Comparison of ENCODE assay signal across 13 mouse cellular contexts in genomic region chr4:144872905-144873304, GRCm38 (mm10). TPM values are rescaled to one million over a fixed set of nuclear protein-coding genes. Genes with fewer than 3 reads are reported as not detected.
DNase-seq lines count a peak whose midpoint lies in the region; ATAC-seq and TF ChIP-seq lines count a peak whose summit lies in the region.
"Had no signal": no experiment of that assay in that cellular context is flagged by ENCODE, and none has a peak within 500 bp of the region (broad histone marks: within the 10 kb centered on the region; RNA-seq: fewer than 3 reads in every experiment).

No protein-coding gene starts in this region.

- H3K9ac ChIP-seq in hindbrain, postnatal 0 days (replicated peaks; ENCODE audit: low read length) = no peak overlapping the region
- no peak overlapping the region for H3K9ac ChIP-seq in midbrain, postnatal 0 days (replicated peaks; ENCODE audit: low read length, poor library complexity, severe bottlenecking)
- H3K9ac ChIP-seq in midbrain, embryonic 13.5 days (replicated peaks) = no peak overlapping the region

- no peaks in the 10 kb centered on the region for H3K4me1 ChIP-seq in hindbrain, postnatal 0 days (ENCODE audit: insufficient read depth, low read length)
- no peaks in the 10 kb centered on the region for H3K4me1 ChIP-seq in hindbrain, embryonic 10.5 days (replicated peaks)
- H3K4me1 ChIP-seq in midbrain, postnatal 0 days (ENCODE audit: insufficient read depth, low read length) = no peaks in the 10 kb centered on the region
- no peaks in the 10 kb centered on the region for H3K4me1 ChIP-seq in midbrain, embryonic 13.5 days (replicated peaks)

- H3K27me3 ChIP-seq in hindbrain, postnatal 0 days (ENCODE audit: insufficient read depth, low read length) = no peaks in the 10 kb centered on the region
- no peaks in the 10 kb centered on the region for H3K27me3 ChIP-seq in hindbrain, embryonic 10.5 days (ENCODE audit: insufficient read depth, poor library complexity, severe bottlenecking)
- no peaks in the 10 kb centered on the region for H3K27me3 ChIP-seq in midbrain, postnatal 0 days (ENCODE audit: insufficient read depth, low read length)
- H3K27me3 ChIP-seq in midbrain, embryonic 13.5 days = no peaks in the 10 kb centered on the region

- ATAC-seq in hindbrain, postnatal 0 days = no peak
- no peak for ATAC-seq in midbrain, postnatal 0 days (ENCODE audit: low FRiP score)
- ATAC-seq in midbrain, embryonic 13.5 days = no peak
- ATAC-seq: hindbrain, embryonic 16.5 days had no signal

- H3K4me2 ChIP-seq in hindbrain, postnatal 0 days (ENCODE audit: low read depth, low read length) = no peak overlapping the region
- H3K4me2 ChIP-seq in midbrain, postnatal 0 days (ENCODE audit: low read depth, low read length, poor library complexity, severe bottlenecking) = no peak overlapping the region
- H3K4me2 ChIP-seq in midbrain, embryonic 13.5 days (replicated peaks) = no peak overlapping the region

- no peak overlapping the region for H3K27ac ChIP-seq in hindbrain, postnatal 0 days
- H3K27ac ChIP-seq in hindbrain, embryonic 10.5 days = no peak overlapping the region
- H3K27ac ChIP-seq in midbrain, postnatal 0 days (ENCODE audit: low read depth, low read length) = no peak overlapping the region
- H3K27ac ChIP-seq in midbrain, embryonic 13.5 days = no peak overlapping the region

- no peak overlapping the region for H3K4me3 ChIP-seq in hindbrain, postnatal 0 days (ENCODE audit: low read length)
- H3K4me3 ChIP-seq in hindbrain, embryonic 10.5 days = no peak overlapping the region
- no peak overlapping the region for H3K4me3 ChIP-seq in midbrain, postnatal 0 days (ENCODE audit: low read depth, low read length)
- H3K4me3 ChIP-seq in midbrain, embryonic 13.5 days (replicated peaks) = no peak overlapping the region

- WGBS in hindbrain, postnatal 0 days = 39% methylated on average over 6 of the region's 6 CpGs
- WGBS in hindbrain, embryonic 10.5 days = 48% methylated on average over 6 of the region's 6 CpGs
- 37% methylated on average over 6 of the region's 6 CpGs for WGBS in midbrain, postnatal 0 days
- 42% methylated on average over 6 of the region's 6 CpGs for WGBS in midbrain, embryonic 13.5 days

- no peaks in the 10 kb centered on the region for H3K36me3 ChIP-seq in hindbrain, postnatal 0 days (ENCODE audit: insufficient read depth, low read length)
- H3K36me3 ChIP-seq in hindbrain, embryonic 10.5 days = no peaks in the 10 kb centered on the region
- H3K36me3 ChIP-seq in midbrain, postnatal 0 days (ENCODE audit: insufficient read depth, low read length) = no peaks in the 10 kb centered on the region
- H3K36me3 ChIP-seq in midbrain, embryonic 13.5 days = no peaks in the 10 kb centered on the region

- no peaks in the 10 kb centered on the region for H3K9me3 ChIP-seq in hindbrain, postnatal 0 days (ENCODE audit: low read length)
- H3K9me3 ChIP-seq in hindbrain, embryonic 10.5 days = no peaks in the 10 kb centered on the region
- no peaks in the 10 kb centered on the region for H3K9me3 ChIP-seq in midbrain, postnatal 0 days (ENCODE audit: low read length)
- H3K9me3 ChIP-seq in midbrain, embryonic 13.5 days = no peaks in the 10 kb centered on the region

- peak; percentile 56 for TF ChIP-seq CTCF in hindbrain, postnatal 0 days (IDR thresholded peaks at IDR 0.05; ENCODE audit: low read depth)
- peak; percentile 51 for TF ChIP-seq CTCF in midbrain, postnatal 0 days (IDR thresholded peaks at IDR 0.05)

- no peak for DNase-seq in hindbrain, postnatal 0 days (ENCODE audit: low spot score)
- no peak for DNase-seq in hindbrain, embryonic 10.5 days (ENCODE audit: low spot score)
- no peak for DNase-seq in midbrain, postnatal 0 days (ENCODE audit: low spot score)
- DNase-seq in embryo, embryonic 10.5 days (ENCODE audit: low spot score) = peak; percentile 39
- DNase-seq in urinary bladder, postnatal 14 days (ENCODE audit: low spot score) = no peak
- DNase-seq in frontal cortex, postnatal 10 days (ENCODE audit: low spot score in 2 of 2) = no peak
- no peak for DNase-seq in cerebellum, postnatal 36 days
- DNase-seq: adrenal gland, postnatal 14 days; cerebellum, adult 8-10 months; gastrocnemius, postnatal 25 days; layer of hippocampus, postnatal 36 days had no signal

RNA-seq across cellular contexts. Expression of gene Dhrs3, which starts 19.7 kb away (rescaled TPM):
- 35.5 and 40.1 TPM in 2 replicates for total RNA-seq in hindbrain, postnatal 0 days (2014; rRNA removed)
- 51.8 and 59.8 TPM in 2 replicates for polyA plus RNA-seq in hindbrain, postnatal 0 days (2015; fragmentation: Nextera tagmentation; extraction: Ambion mirVana)
- 11.7 and 11.8 TPM in 2 replicates for polyA plus RNA-seq in hindbrain, embryonic 10.5 days (2016; fragmentation: Nextera tagmentation; extraction: Ambion mirVana)
- total RNA-seq in midbrain, postnatal 0 days (2014; rRNA removed) = 24.3 and 31.0 TPM in 2 replicates
- polyA plus RNA-seq in midbrain, postnatal 0 days (2015; fragmentation: Nextera tagmentation; extraction: Ambion mirVana) = 29.8 and 39.2 TPM in 2 replicates
- polyA plus RNA-seq in midbrain, embryonic 13.5 days (2015; fragmentation: Nextera tagmentation; extraction: Ambion mirVana) = 21.3 and 23.9 TPM in 2 replicates
